Mouse (Mus musculus): ENCODE measurements around the gene Trappc6a. TPM values are rescaled to one million over a fixed set of nuclear protein-coding genes. Genes with fewer than 3 reads are reported as not detected.

Trappc6a gene
- polyA plus RNA-seq, 1 experiment from 2014 or later: 80.0 TPM

DNA sequence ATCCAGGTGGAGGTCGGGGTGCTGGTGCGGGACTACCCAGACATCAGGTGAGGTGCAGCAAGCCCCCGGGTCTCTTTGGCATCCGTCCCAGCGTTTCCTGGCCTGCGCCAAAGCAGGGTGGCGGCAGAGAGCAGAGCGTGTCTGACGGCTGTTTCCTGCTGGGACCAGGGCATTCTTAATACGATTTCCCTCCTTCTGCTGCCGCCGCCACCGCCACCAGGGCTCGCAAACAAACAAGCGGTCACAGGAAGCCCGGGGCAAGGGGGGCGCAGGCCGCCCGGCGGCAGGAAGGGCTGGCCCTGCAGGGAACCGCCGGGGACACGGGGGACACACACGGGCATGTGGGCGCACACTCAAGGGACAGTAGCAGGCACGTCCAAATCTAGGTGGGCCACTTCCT lies 16.5 kb upstream of the Trappc6a start:
- H3K27me3 ChIP-seq: peaks cover 64% of the 10 kb centered on the region
- ATAC-seq (ENCODE audit: insufficient number of reproducible peaks, insufficient read depth, low FRiP score, low TSS enrichment, low read depth): no peak
- H3K4me2 ChIP-seq: peak overlapping the region; percentile 57
- H3K4me3 ChIP-seq (replicated peaks): peak overlapping the region; percentile 33
- 4% methylated on average over 26 of the region's 26 CpGs for WGBS
- H3K9ac ChIP-seq (replicated peaks): peak overlapping the region; percentile 60
- peaks cover 17% of the 10 kb centered on the region for H3K4me1 ChIP-seq (replicated peaks)
- no peaks in the 10 kb centered on the region for H3K36me3 ChIP-seq
- no peaks in the 10 kb centered on the region for H3K9me3 ChIP-seq
- H3K27ac ChIP-seq: peak overlapping the region; percentile 67; the same call in 1 of the 2 replicates

- peaks cover 35% of the 10 kb centered on the region for H3K27me3 ChIP-seq
- H3K36me3 ChIP-seq: no peaks in the 10 kb centered on the region
- no peaks in the 10 kb centered on the region for H3K9me3 ChIP-seq
- no peak overlapping the region for H3K4me3 ChIP-seq (replicated peaks)
- 85% methylated on average over 25 of the region's 25 CpGs for WGBS
- no peak overlapping the region for H3K9ac ChIP-seq (replicated peaks)
- no peak for ATAC-seq (ENCODE audit: insufficient number of reproducible peaks, insufficient read depth, low FRiP score, low TSS enrichment, low read depth)
- peaks cover 15% of the 10 kb centered on the region for H3K4me1 ChIP-seq (replicated peaks)
- no peak overlapping the region for H3K4me2 ChIP-seq
- H3K27ac ChIP-seq: no peak overlapping the region
These were observed 13.3 kb upstream of the Trappc6a start for GRCm38 (mm10) chr7:19494751-19495474.

GRCm38 (mm10) chr7:19495521-19496213 lies 12.5 kb upstream of the Trappc6a start:
- peaks cover 28% of the 10 kb centered on the region for H3K27me3 ChIP-seq
- no peak overlapping the region for H3K4me3 ChIP-seq (replicated peaks)
- peaks cover 15% of the 10 kb centered on the region for H3K4me1 ChIP-seq (replicated peaks)
- no peak overlapping the region for H3K4me2 ChIP-seq
- H3K27ac ChIP-seq: no peak overlapping the region
- no peak overlapping the region for H3K9ac ChIP-seq (replicated peaks)
- no peaks in the 10 kb centered on the region for H3K36me3 ChIP-seq
- WGBS: 63% methylated on average over 20 of the region's 20 CpGs
- no peaks in the 10 kb centered on the region for H3K9me3 ChIP-seq
- ATAC-seq (ENCODE audit: insufficient number of reproducible peaks, insufficient read depth, low FRiP score, low TSS enrichment, low read depth): no peak

GRCm38 (mm10) chr7:19496214-19496555 lies 12.0 kb upstream of the Trappc6a start:
- H3K4me3 ChIP-seq (replicated peaks): no peak overlapping the region
- no peak for ATAC-seq (ENCODE audit: insufficient number of reproducible peaks, insufficient read depth, low FRiP score, low TSS enrichment, low read depth)

DNA sequence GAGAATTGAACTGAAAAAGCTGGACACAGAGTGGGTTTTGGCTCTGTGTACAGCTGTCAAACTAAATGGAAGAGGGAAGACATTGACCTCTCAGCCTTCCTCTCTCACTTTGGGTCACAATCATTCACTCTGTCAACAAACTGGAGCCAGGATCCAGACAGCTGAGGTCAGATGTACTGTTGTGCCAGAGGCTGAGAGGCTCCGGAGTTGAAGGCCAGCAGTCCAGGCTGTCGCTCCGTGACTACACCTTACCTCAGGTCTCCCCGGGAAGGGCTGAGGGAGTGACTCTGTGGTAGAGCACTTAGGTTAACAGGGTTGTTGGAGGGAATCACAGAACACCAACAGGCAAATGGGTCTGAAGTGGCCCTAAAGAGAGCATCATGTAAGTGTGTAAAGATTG lies 9.9 kb upstream of the Trappc6a start:
- Histone ChIP-seq H3K9me3 (no peaks in the 10 kb centered on the region), H3K4me1 (replicated peaks) (0 out of 2 replicates have a peak, but pooled peaks cover 4% of the 10 kb centered on the region), H3K4me3 (replicated peaks) (no peak overlapping the region), H3K27me3 (peaks cover 4% of the 10 kb centered on the region; the same call in 1 of the 2 replicates), H3K9ac (replicated peaks) (no peak overlapping the region), H3K4me2 (no peak overlapping the region), H3K27ac (no peak overlapping the region), H3K36me3 (no peaks in the 10 kb centered on the region)
- ATAC-seq (ENCODE audit: insufficient number of reproducible peaks, insufficient read depth, low FRiP score, low TSS enrichment, low read depth): no peak
- 82% methylated on average over 4 of the region's 4 CpGs for WGBS

More at GRCm38 (mm10) chr7:19496214-19496555, 12.0 kb upstream of the Trappc6a start:
- H3K27ac ChIP-seq: no peak overlapping the region
- H3K27me3 ChIP-seq: peaks cover 22% of the 10 kb centered on the region
- H3K4me2 ChIP-seq: no peak overlapping the region
- H3K9me3 ChIP-seq: no peaks in the 10 kb centered on the region
- peaks cover 15% of the 10 kb centered on the region for H3K4me1 ChIP-seq (replicated peaks)
- no peaks in the 10 kb centered on the region for H3K36me3 ChIP-seq
- 77% methylated on average over 5 of the region's 5 CpGs for WGBS
- no peak overlapping the region for H3K9ac ChIP-seq (replicated peaks)

DNA sequence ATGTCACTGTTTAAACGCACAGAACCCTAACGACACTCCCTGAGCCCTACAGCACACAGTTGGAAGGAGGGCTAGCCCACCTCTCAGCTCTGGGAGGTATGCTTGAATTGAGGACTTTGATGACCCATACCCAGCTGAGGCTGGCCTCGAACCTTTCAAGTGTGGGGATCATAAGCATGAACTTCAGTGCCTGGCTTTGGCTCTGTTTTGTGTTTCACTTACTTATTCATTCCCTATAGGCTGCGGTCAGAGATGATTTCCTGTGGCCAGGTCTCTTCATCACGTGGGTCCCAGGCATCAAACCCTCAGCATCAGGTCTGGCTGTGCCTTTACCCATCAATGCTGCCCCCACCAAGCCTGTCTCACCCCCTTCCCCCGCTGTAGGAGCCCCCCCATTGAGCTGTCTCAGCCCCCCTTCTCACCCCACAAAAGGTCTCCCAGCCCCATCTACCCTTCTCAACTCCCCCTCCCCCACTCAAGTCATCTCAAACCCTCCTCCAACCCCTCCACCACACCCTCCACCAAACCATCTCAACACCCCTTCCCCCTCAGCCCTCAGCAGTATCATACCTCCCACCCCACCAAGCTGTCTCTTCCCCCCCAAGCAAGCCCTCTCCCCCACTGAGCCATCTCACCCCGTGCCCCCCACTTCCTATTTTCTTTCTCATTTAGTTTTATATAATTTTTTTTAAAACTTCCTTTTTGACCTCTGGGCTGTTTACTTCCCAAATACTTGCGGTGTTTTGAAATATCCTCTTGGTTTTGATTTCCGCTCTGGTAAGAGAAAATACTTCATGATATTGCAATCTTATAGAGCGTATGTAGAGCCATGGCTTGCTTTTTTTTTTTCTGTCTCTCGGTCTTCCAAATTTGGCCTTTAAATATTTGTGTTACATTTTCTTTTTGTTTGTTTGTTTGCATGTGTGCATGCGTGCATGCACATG lies 7.5 kb upstream of the Trappc6a start:
- no peak overlapping the region for H3K27ac ChIP-seq
- no peak for ATAC-seq (ENCODE audit: insufficient number of reproducible peaks, insufficient read depth, low FRiP score, low TSS enrichment, low read depth)
- H3K9me3 ChIP-seq: no peaks in the 10 kb centered on the region
- H3K4me2 ChIP-seq: no peak overlapping the region
- H3K4me3 ChIP-seq (replicated peaks): no peak overlapping the region
- no peaks in the 10 kb centered on the region for H3K36me3 ChIP-seq
- peaks cover 3% of the 10 kb centered on the region; the same call in 1 of the 2 replicates for H3K27me3 ChIP-seq
- no peak overlapping the region for H3K9ac ChIP-seq (replicated peaks)
- 0 out of 2 replicates have a peak, but pooled peaks cover 4% of the 10 kb centered on the region for H3K4me1 ChIP-seq (replicated peaks)
- WGBS: 75% methylated on average over 12 of the region's 12 CpGs

DNA sequence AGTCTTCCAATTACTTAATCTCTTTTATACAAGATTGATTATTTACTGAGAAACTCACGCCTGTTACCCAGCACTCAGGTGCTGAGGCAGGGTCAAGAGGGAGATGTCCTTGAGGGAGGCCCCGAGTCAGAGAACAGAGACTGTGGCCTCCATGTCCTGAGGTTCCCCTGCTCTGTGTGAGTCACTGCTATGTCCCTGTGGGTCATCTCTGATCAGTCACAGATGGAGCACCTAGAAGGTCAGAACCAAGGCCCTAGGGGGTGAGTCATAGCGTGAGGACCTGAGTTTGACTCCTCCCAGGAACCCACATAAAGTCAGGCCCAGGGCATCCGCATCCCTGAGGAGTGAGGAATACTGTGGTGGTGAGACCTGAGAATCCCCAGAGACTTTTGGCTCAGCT lies 6.5 kb upstream of the Trappc6a start:
- WGBS: 67% methylated on average over 4 of the region's 4 CpGs
- H3K27ac ChIP-seq: no peak overlapping the region
- H3K9me3 ChIP-seq: no peaks in the 10 kb centered on the region
- ATAC-seq (ENCODE audit: insufficient number of reproducible peaks, insufficient read depth, low FRiP score, low TSS enrichment, low read depth): no peak
- H3K4me3 ChIP-seq (replicated peaks): no peak overlapping the region
- H3K36me3 ChIP-seq: no peaks in the 10 kb centered on the region
- 0 out of 2 replicates have a peak, but pooled peaks cover 6% of the 10 kb centered on the region for H3K4me1 ChIP-seq (replicated peaks)
- H3K4me2 ChIP-seq: no peak overlapping the region
- H3K9ac ChIP-seq (replicated peaks): no peak overlapping the region
- no peaks in the 10 kb centered on the region for H3K27me3 ChIP-seq

DNA sequence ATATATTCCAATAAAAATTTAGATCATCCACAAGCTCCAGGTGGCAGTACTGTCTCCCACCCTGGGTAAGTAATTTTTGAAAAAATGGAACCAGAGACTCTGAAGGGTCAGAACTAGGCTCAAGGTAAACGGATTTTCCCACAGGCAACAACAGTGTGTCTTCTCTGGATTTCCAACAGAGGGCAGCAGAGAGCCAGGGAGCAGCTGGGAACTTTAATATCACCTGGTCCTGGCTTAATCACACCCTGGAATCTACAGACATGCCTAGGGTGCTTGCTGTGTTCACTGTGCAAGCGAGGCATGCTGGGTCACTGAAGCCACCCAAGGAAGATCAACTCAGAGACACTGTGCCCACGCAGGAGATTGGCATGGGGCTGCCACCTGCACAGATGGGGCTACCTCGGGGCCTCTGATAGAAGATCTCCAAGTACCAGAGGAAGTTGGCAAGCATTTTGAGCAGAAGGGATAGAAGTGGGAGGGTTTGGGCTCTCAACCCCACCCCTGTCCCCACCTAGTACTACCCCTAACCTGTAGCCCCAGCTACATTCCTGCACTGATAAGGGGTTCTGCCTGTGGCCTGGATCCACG lies 4.6 kb upstream of the Trappc6a start:
- no peak overlapping the region for H3K4me2 ChIP-seq
- H3K36me3 ChIP-seq: no peaks in the 10 kb centered on the region
- H3K27me3 ChIP-seq: no peaks in the 10 kb centered on the region
- no peak overlapping the region for H3K4me3 ChIP-seq (replicated peaks)
- ATAC-seq (ENCODE audit: insufficient number of reproducible peaks, insufficient read depth, low FRiP score, low TSS enrichment, low read depth): no peak
- 35% methylated on average over 5 of the region's 5 CpGs for WGBS
- H3K4me1 ChIP-seq (replicated peaks): peaks cover 11% of the 10 kb centered on the region; the same call in 1 of the 2 replicates
- H3K9me3 ChIP-seq: no peaks in the 10 kb centered on the region
- no peak overlapping the region for H3K9ac ChIP-seq (replicated peaks)
- H3K27ac ChIP-seq: no peak overlapping the region

GRCm38 (mm10) chr7:19506326-19506725 lies 1.9 kb upstream of the Trappc6a start:
- H3K4me1 ChIP-seq (replicated peaks): peaks cover 15% of the 10 kb centered on the region
- no peak overlapping the region for H3K27ac ChIP-seq
- peak overlapping the region; percentile 81 for H3K4me3 ChIP-seq (replicated peaks)
- ATAC-seq (ENCODE audit: insufficient number of reproducible peaks, insufficient read depth, low FRiP score, low TSS enrichment, low read depth): no peak
- H3K36me3 ChIP-seq: 0 out of 2 replicates have a peak, but pooled peaks cover 3% of the 10 kb centered on the region
- no peak overlapping the region for H3K9ac ChIP-seq (replicated peaks)
- no peaks in the 10 kb centered on the region for H3K9me3 ChIP-seq
- 29% methylated on average over 6 of the region's 6 CpGs for WGBS
- no peaks in the 10 kb centered on the region for H3K27me3 ChIP-seq
- H3K4me2 ChIP-seq: peak overlapping the region; percentile 94

DNA sequence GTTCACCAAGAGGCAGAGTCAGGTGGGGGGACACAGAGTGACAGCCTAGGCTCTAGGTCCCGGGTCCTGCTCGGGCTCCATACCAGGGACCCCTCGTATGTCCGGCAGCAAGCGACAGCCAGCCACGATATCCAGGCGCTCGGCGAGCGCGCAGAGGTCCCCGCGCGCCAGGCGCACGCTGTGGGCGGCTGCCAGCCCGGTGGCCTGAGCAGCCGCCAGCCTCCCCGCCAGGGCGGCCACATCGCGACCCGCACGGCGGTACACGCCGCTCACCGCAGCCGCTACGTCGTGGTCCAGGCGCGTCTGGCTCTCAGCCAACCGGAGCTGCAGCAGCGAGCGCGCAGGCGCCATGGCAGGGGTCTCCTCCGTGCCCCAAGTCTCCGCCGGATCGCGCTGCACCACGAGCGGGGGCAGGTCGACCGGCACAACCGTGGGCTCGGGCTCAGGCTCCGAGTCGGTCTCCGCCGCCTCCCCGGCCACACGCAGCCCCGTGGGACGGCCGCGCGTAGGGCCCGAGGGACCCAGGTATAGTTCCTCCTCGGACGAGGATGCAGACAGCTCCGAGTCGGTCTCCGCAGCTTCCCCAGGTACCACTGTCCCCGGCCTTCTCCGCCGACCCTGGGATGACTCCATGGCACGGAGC lies 1.1 kb upstream of the Trappc6a start:
- Histone ChIP-seq H3K9ac (replicated peaks) (peak overlapping the region; percentile 76), H3K4me3 (replicated peaks) (peak overlapping the region; percentile 81), H3K27me3 (no peaks in the 10 kb centered on the region), H3K9me3 (no peaks in the 10 kb centered on the region), H3K36me3 (0 out of 2 replicates have a peak, but pooled peaks cover 3% of the 10 kb centered on the region), H3K27ac (peak overlapping the region; percentile 72; the same call in 1 of the 2 replicates), H3K4me2 (peak overlapping the region; percentile 94), H3K4me1 (replicated peaks) (peaks cover 15% of the 10 kb centered on the region)
- no peak for ATAC-seq (ENCODE audit: insufficient number of reproducible peaks, insufficient read depth, low FRiP score, low TSS enrichment, low read depth)
- WGBS: under 1% methylated on average over 71 of the region's 71 CpGs
